Mouse (Mus musculus): Measurements from ENCODE around the gene Slit3.

GRCm38 (mm10) chr11:35372410-35372809 lies 251.4 kb downstream of the Slit3 start:
- TF ChIP-seq POLR2A (IDR thresholded peaks at IDR 0.05; ENCODE audit: extremely low read depth, insufficient read depth, low read length) (no peak), CTCF (IDR thresholded peaks at IDR 0.05; ENCODE audit: low read depth, low read length) (no peak)
